Mouse (Mus musculus) forelimb bud, embryonic 11.5 days (tissue): ENCODE measurements around the gene Copz2.
"Not testable (repeated sequence)": the region's sequence is repeated elsewhere in the genome, so short reads cannot be mapped to it uniquely, and the experiment has no call there.

ENCODE experiments used
- DNase-seq: peaks from one replicate; pipeline ENCODE4 v3.0.0-alpha.2; 2012; ENCODE audit warnings: low read depth, low spot score

Gene Copz2

GRCm38 (mm10) chr11:96849681-96850467 lies at the start of gene Copz2:
Gene Copz2, plus strand, starts transcription at chr11:96849870.
- DNase-seq = no peak

GRCm38 (mm10) chr11:96805606-96806005 lies 44.1 kb upstream of the Copz2 start:
- DNase-seq = no peak

- no peak for DNase-seq
Measured at GRCm38 (mm10) chr11:96808066-96808465, 41.6 kb upstream of the Copz2 start.

GRCm38 (mm10) chr11:96809562-96810235 lies 40.0 kb upstream of the Copz2 start:
- no peak for DNase-seq

GRCm38 (mm10) chr11:96811188-96811587 lies 38.5 kb upstream of the Copz2 start:
- DNase-seq = not testable (repeated sequence)

GRCm38 (mm10) chr11:96813455-96813854 lies 36.2 kb upstream of the Copz2 start:
- DNase-seq = no peak

- no peak for DNase-seq
Measured at GRCm38 (mm10) chr11:96813920-96814319, 35.8 kb upstream of the Copz2 start.

- DNase-seq = no peak
Measured at GRCm38 (mm10) chr11:96814443-96814842, 35.2 kb upstream of the Copz2 start.

- DNase-seq = no peak
Measured at GRCm38 (mm10) chr11:96815895-96816294, 33.8 kb upstream of the Copz2 start.

GRCm38 (mm10) chr11:96816494-96816893 lies 33.2 kb upstream of the Copz2 start:
- no peak for DNase-seq

- DNase-seq = no peak
Measured at GRCm38 (mm10) chr11:96816979-96817378, 32.7 kb upstream of the Copz2 start.

- DNase-seq = no peak
Measured at GRCm38 (mm10) chr11:96818128-96818710, 31.5 kb upstream of the Copz2 start.

GRCm38 (mm10) chr11:96821956-96822355 lies 27.7 kb upstream of the Copz2 start:
- DNase-seq = no peak

- no peak for DNase-seq
Measured at GRCm38 (mm10) chr11:96822675-96823470, 26.8 kb upstream of the Copz2 start.

GRCm38 (mm10) chr11:96823471-96823837 lies 26.2 kb upstream of the Copz2 start:
- no peak for DNase-seq

GRCm38 (mm10) chr11:96823880-96824782 lies 25.5 kb upstream of the Copz2 start:
- DNase-seq = peak; percentile 99

GRCm38 (mm10) chr11:96824783-96825495 lies 24.7 kb upstream of the Copz2 start:
- DNase-seq = no peak

- no peak for DNase-seq
Measured at GRCm38 (mm10) chr11:96826481-96826880, 23.2 kb upstream of the Copz2 start.

- no peak for DNase-seq
Measured at GRCm38 (mm10) chr11:96827062-96827581, 22.5 kb upstream of the Copz2 start.

- no peak for DNase-seq
Measured at GRCm38 (mm10) chr11:96827917-96828316, 21.8 kb upstream of the Copz2 start.
